Mouse (Mus musculus) stomach, postnatal 0 days (tissue): ENCODE data around the gene Ern1. TPM values are rescaled to one million over a fixed set of nuclear protein-coding genes. Genes with fewer than 3 reads are reported as not detected.

Source experiments
- ATAC-seq: fragments of 200-750 bp; cut with Nextera tagmentation; 2 replicates; pipeline ENCODE4 v1.8.0; 2017; ENCODE audit not compliant: low FRiP score, low TSS enrichment
- DNase-seq: peaks from one replicate; pipeline ENCODE4 v3.0.0-alpha.2; 2016; ENCODE audit warnings: low spot score
- H3K27ac ChIP-seq: fragments of 300-500 bp; sonication (generic); replicated peaks from 2 replicates; pipeline ENCODE4 v1.5.1; 2014; ENCODE audit warnings: mild to moderate bottlenecking, control low read depth
- H3K27me3 ChIP-seq: fragments of 300-500 bp; sonication (generic); 2 replicates; pipeline ENCODE4 v1.6.1; 2014; ENCODE audit warnings: low read length; ENCODE audit not compliant: control insufficient read depth, insufficient read depth
- H3K36me3 ChIP-seq: fragments of 300-500 bp; sonication (generic); 2 replicates; pipeline ENCODE4 v1.6.1; 2014; ENCODE audit warnings: low read length, mixed read lengths; ENCODE audit not compliant: control insufficient read depth, insufficient read depth
- H3K4me1 ChIP-seq: fragments of 300-500 bp; sonication (generic); replicated peaks from 2 replicates; pipeline ENCODE4 v1.6.1; 2014; ENCODE audit warnings: antibody characterized with exemption; ENCODE audit not compliant: control insufficient read depth, insufficient read depth
- H3K4me2 ChIP-seq: fragments of 300-500 bp; sonication (generic); replicated peaks from 2 replicates; pipeline ENCODE4 v1.6.1; 2014; ENCODE audit warnings: low read depth, mild to moderate bottlenecking, control low read depth, moderate library complexity
- H3K4me3 ChIP-seq: fragments of 300-500 bp; sonication (generic); 2 replicates; pipeline ENCODE4 v1.5.1; 2014; ENCODE audit warnings: low read depth, low read length, control low read depth
- H3K9ac ChIP-seq: fragments of 300-500 bp; sonication (generic); 2 replicates; pipeline ENCODE4 v1.6.1; 2014; ENCODE audit warnings: mild to moderate bottlenecking, low read length, control low read depth, mixed read lengths
- H3K9me3 ChIP-seq: fragments of 300-500 bp; sonication (generic); 2 replicates; pipeline ENCODE4 v1.6.1; 2016; ENCODE audit warnings: low read length; ENCODE audit not compliant: control insufficient read depth
- CTCF ChIP-seq: IDR thresholded peaks from 2 replicates; pipeline ENCODE4 v1.5.1; 2016; ENCODE audit warnings: antibody characterized with exemption, low read depth, mild to moderate bottlenecking, moderate library complexity
- EP300 ChIP-seq: optimal IDR thresholded peaks from 2 replicates; pipeline ENCODE3; 2016; ENCODE audit warnings: antibody characterized with exemption
- WGBS: fragments of 180-500 bp; shearing (Covaris S2); extraction: QIAGEN DNeasy Blood & Tissue Kit; methylation state at CpG from one replicate; pipeline ENCODE4 v1.1.7; 2014; 5-methylcytosine and 5-hydroxymethylcytosine counted together
- polyA plus RNA-seq: library from polyadenylated mRNA; unstranded; fragments of >200 nt; fragmentation: Nextera tagmentation; extraction: Ambion mirVana; gene quantifications from 2 replicates; pipeline ENCODE4 v1.2.1, GENCODE M21; 2015

Ern1 gene
- polyA plus RNA-seq, 1 experiment from 2014 or later, result 3.7 TPM

- DNase-seq (no peak), ATAC-seq (no peak)
- no peak within 1 kb of the TSS for H3K27ac ChIP-seq
- WGBS, result 82% methylated on average over 12 of the region's 12 CpGs
- no peak within 1 kb of the TSS for H3K4me2 ChIP-seq
- no peak within 1 kb of the TSS for H3K9ac ChIP-seq
- H3K27me3 ChIP-seq, result no peaks in the 10 kb centered on the region
- no peaks in the 10 kb centered on the region for H3K36me3 ChIP-seq
- H3K4me1 ChIP-seq, result no peaks in the 10 kb centered on the region
- no peaks in the 10 kb centered on the region for H3K9me3 ChIP-seq
- no peak within 1 kb of the TSS for H3K4me3 ChIP-seq
- TF ChIP-seq EP300 (no peak), CTCF (no peak)
These were observed 134.5 kb downstream of the Ern1 start, which contains the start of gene Scn4a for GRCm38 (mm10) chr11:106353188-106353587. Scn4a (minus strand) TSS chr11:106353288.

GRCm38 (mm10) chr11:106351941-106352340 lies 135.7 kb downstream of the Ern1 start:
- WGBS, result 82% methylated on average over 4 of the region's 4 CpGs
- no peak overlapping the region for H3K4me2 ChIP-seq
- H3K9ac ChIP-seq, result no peak overlapping the region

GRCm38 (mm10) chr11:106351253-106351652 lies 136.4 kb downstream of the Ern1 start:
- TF ChIP-seq CTCF (no peak), EP300 (no peak)
- no peak overlapping the region for H3K27ac ChIP-seq
- DNase-seq (no peak), ATAC-seq (peak; percentile 33; the same call in 1 of the 2 replicates)
- no peak overlapping the region for H3K4me2 ChIP-seq
- H3K36me3 ChIP-seq, result no peaks in the 10 kb centered on the region
- 58% methylated on average over 3 of the region's 3 CpGs for WGBS
- no peaks in the 10 kb centered on the region for H3K4me1 ChIP-seq
- no peak overlapping the region for H3K9ac ChIP-seq
- no peak overlapping the region for H3K4me3 ChIP-seq
- no peaks in the 10 kb centered on the region for H3K27me3 ChIP-seq
- no peaks in the 10 kb centered on the region for H3K9me3 ChIP-seq

More at GRCm38 (mm10) chr11:106351941-106352340, 135.7 kb downstream of the Ern1 start:
- no peak overlapping the region for H3K27ac ChIP-seq
- no peaks in the 10 kb centered on the region for H3K4me1 ChIP-seq
- no peaks in the 10 kb centered on the region for H3K9me3 ChIP-seq
- DNase-seq, result no peak
- no peak overlapping the region for H3K4me3 ChIP-seq
- no peak for ATAC-seq
- TF ChIP-seq EP300 (no peak), CTCF (no peak)
- no peaks in the 10 kb centered on the region for H3K36me3 ChIP-seq
- H3K27me3 ChIP-seq, result no peaks in the 10 kb centered on the region

GRCm38 (mm10) chr11:106350853-106351252 lies 136.8 kb downstream of the Ern1 start:
- no peaks in the 10 kb centered on the region for H3K27me3 ChIP-seq
- no peaks in the 10 kb centered on the region for H3K36me3 ChIP-seq
- H3K27ac ChIP-seq, result no peak overlapping the region
- no peak for TF ChIP-seq CTCF
- no peak for TF ChIP-seq EP300
- WGBS, result 42% methylated on average over 5 of the region's 5 CpGs
- H3K4me3 ChIP-seq, result no peak overlapping the region
- no peak for DNase-seq
- H3K4me1 ChIP-seq, result no peaks in the 10 kb centered on the region
- no peak overlapping the region for H3K4me2 ChIP-seq
- ATAC-seq, result peak; percentile 47; the same call in 1 of the 2 replicates
- H3K9me3 ChIP-seq, result no peaks in the 10 kb centered on the region
- H3K9ac ChIP-seq, result no peak overlapping the region

GRCm38 (mm10) chr11:106349772-106350171 lies 137.9 kb downstream of the Ern1 start:
- TF ChIP-seq EP300, result no peak
- TF ChIP-seq CTCF, result no peak
- Histone ChIP-seq H3K4me1 (no peaks in the 10 kb centered on the region), H3K9me3 (no peaks in the 10 kb centered on the region), H3K4me2 (no peak overlapping the region), H3K4me3 (no peak overlapping the region), H3K36me3 (no peaks in the 10 kb centered on the region), H3K27ac (no peak overlapping the region), H3K9ac (no peak overlapping the region), H3K27me3 (no peaks in the 10 kb centered on the region)
- DNase-seq, result no peak
- WGBS, result 76% methylated on average over 6 of the region's 6 CpGs
- ATAC-seq, result no peak

- no peaks in the 10 kb centered on the region for H3K4me1 ChIP-seq
- H3K36me3 ChIP-seq, result no peaks in the 10 kb centered on the region
- no peak for TF ChIP-seq CTCF
- DNase-seq (no peak), ATAC-seq (no peak)
- WGBS, result 27% methylated on average over 6 of the region's 6 CpGs
- H3K27ac ChIP-seq, result no peak overlapping the region
- no peaks in the 10 kb centered on the region for H3K27me3 ChIP-seq
- H3K4me2 ChIP-seq, result no peak overlapping the region
- H3K4me3 ChIP-seq, result no peak overlapping the region
- no peak overlapping the region for H3K9ac ChIP-seq
- H3K9me3 ChIP-seq, result no peaks in the 10 kb centered on the region
These were observed 142.7 kb downstream of the Ern1 start for GRCm38 (mm10) chr11:106344910-106345309.

Other genes with a start within 250 kb of the Ern1 start
- 24.4 and 24.5 TPM in 2 replicates for gene Ftsj3, start 231.8 kb downstream of the Ern1 start, polyA plus RNA-seq
- 202 and 206 TPM in 2 replicates for gene Psmc5, start 231.7 kb downstream of the Ern1 start, polyA plus RNA-seq
- 43.5 and 47.6 TPM in 2 replicates for gene Smarcd2, start 214.9 kb downstream of the Ern1 start, polyA plus RNA-seq
- gene Tcam1, start 211.2 kb downstream of the Ern1 start, polyA plus RNA-seq, result 0.07 and 0.10 TPM in 2 replicates
- gene Gh, start 186.0 kb downstream of the Ern1 start, polyA plus RNA-seq, result not detected in 2 replicates
- gene Cd79b, start 173.1 kb downstream of the Ern1 start, polyA plus RNA-seq, result 1.9 TPM in 2 replicates
- 0.02 and 0.12 TPM in 2 replicates for gene Scn4a, start 134.6 kb downstream of the Ern1 start, polyA plus RNA-seq
- 0.23 and 0.41 TPM in 2 replicates for gene Prr29, start 122.4 kb downstream of the Ern1 start, polyA plus RNA-seq
- 12.7 and 13.2 TPM in 2 replicates for gene Icam2, start 99.8 kb downstream of the Ern1 start, polyA plus RNA-seq
- gene Tex2, start 125.6 kb upstream of the Ern1 start, polyA plus RNA-seq, result 11.6 and 12.1 TPM in 2 replicates